In genomic region chr11:100472935-100473295, GRCm38 (mm10) we compare ENCODE assay signal across 8 mouse cellular contexts. TPM values are rescaled to one million over a fixed set of nuclear protein-coding genes. Genes with fewer than 3 reads are reported as not detected.
DNase-seq lines count a peak whose midpoint lies in the region; ATAC-seq and TF ChIP-seq lines count a peak whose summit lies in the region.

No protein-coding gene starts in this region.

- H3K79me2 ChIP-seq in macrophage (ENCODE audit: inconsistent target) = peaks cover 44% of the 10 kb centered on the region

- DNase-seq in frontal cortex, postnatal 36 days (ENCODE audit: low spot score in 2 of 2) = no peak
- no peak for DNase-seq in G1E (ENCODE audit: low spot score)
- DNase-seq in hindbrain, embryonic 10.5 days (ENCODE audit: low spot score) = no peak
- no peak for DNase-seq in adrenal gland, postnatal 10 days
- DNase-seq in right cerebral cortex, postnatal 10 days (ENCODE audit: low spot score in 2 of 2) = no peak
- DNase-seq in urinary bladder, adult 18-20 months (ENCODE audit: low spot score in 2 of 2) = no peak

- peak; percentile 3; the same call in 1 of the 2 replicates for ATAC-seq in frontal cortex, adult (ENCODE audit: low TSS enrichment)
- peak; percentile 40; the same call in 1 of the 2 replicates for ATAC-seq in G1E (ENCODE audit: extremely low read depth, insufficient number of reproducible peaks, low FRiP score, poor library complexity, severe bottlenecking)

- H3K27ac ChIP-seq in hindbrain, embryonic 10.5 days = peak overlapping the region; percentile 96
- no peak overlapping the region for H3K27ac ChIP-seq in macrophage

- peaks cover 47% of the 10 kb centered on the region for H3K4me1 ChIP-seq in G1E (ENCODE audit: insufficient read depth, low read depth, low read length)
- H3K4me1 ChIP-seq in hindbrain, embryonic 10.5 days (replicated peaks) = peaks cover 24% of the 10 kb centered on the region

- 30% methylated on average over 5 of the region's 5 CpGs for WGBS in hindbrain, embryonic 10.5 days
- 46% methylated on average over 5 of the region's 5 CpGs for WGBS in macrophage (ENCODE audit: missing documents)

- H3K27me3 ChIP-seq in G1E (ENCODE audit: insufficient read depth, low read length) = no peaks in the 10 kb centered on the region
- no peaks in the 10 kb centered on the region for H3K27me3 ChIP-seq in hindbrain, embryonic 10.5 days (ENCODE audit: insufficient read depth, poor library complexity, severe bottlenecking)

- H3K4me3 ChIP-seq in G1E (ENCODE audit: low read depth, low read length) (peak overlapping the region; percentile 87), macrophage (ENCODE audit: inconsistent target) (peak overlapping the region; percentile 6; the same call in 1 of the 2 replicates)
- peak overlapping the region; percentile 98 for H3K4me3 ChIP-seq in hindbrain, embryonic 10.5 days

- no peaks in the 10 kb centered on the region for H3K9me3 ChIP-seq in G1E (replicated peaks)
- H3K9me3 ChIP-seq in hindbrain, embryonic 10.5 days = no peaks in the 10 kb centered on the region

- no peak for TF ChIP-seq CTCF in G1E (IDR thresholded peaks at IDR 0.05; ENCODE audit: low read depth, low read length)

- H3K36me3 ChIP-seq in G1E (replicated peaks) (peaks cover 51% of the 10 kb centered on the region), macrophage (ENCODE audit: inconsistent target) (no peaks in the 10 kb centered on the region; the same call in 1 of the 2 replicates)
- H3K36me3 ChIP-seq in hindbrain, embryonic 10.5 days = peaks cover 37% of the 10 kb centered on the region

RNA-seq across cellular contexts. Expression of gene Klhl11, which starts 0.4 kb away (rescaled TPM):
- total RNA-seq in G1E (2014; fragmentation: Nextera tagmentation) (22.4 and 28.3 TPM in 2 replicates), G1E (2017) (23.4 and 27.5 TPM in 2 replicates)
- polyA plus RNA-seq in G1E (2012) (2.9 and 3.4 TPM in 2 replicates), macrophage (2018) (2.1 to 4.8 TPM (median 4.6 TPM) in 3 replicates)
- polyA plus RNA-seq in hindbrain, embryonic 10.5 days (2016; fragmentation: Nextera tagmentation; extraction: Ambion mirVana) = 6.1 and 6.9 TPM in 2 replicates
- total RNA-seq in macrophage (2018; cell fraction: chromatin; rRNA removed) = 10 to 100 TPM in 16 of 26 experiments, 1 to 10 TPM in 10; 4.5 to 22.0 (median 11.2) TPM
- total RNA-seq in macrophage (2018; cell fraction: cytosol; rRNA removed) = 10 to 100 TPM in 19 of 26 experiments, 1 to 10 TPM in 7; 8.3 to 17.1 (median 12.5) TPM
- total RNA-seq in macrophage (2018; cell fraction: nucleus; rRNA removed) = 10 to 100 TPM in 18 of 26 experiments, 1 to 10 TPM in 8; 6.9 to 23.3 (median 12.2) TPM
- total RNA-seq in adrenal gland, postnatal 10 days (2021) = 10 to 100 TPM; 35.0 to 36.3 TPM

RNA-seq across cellular contexts. Expression of gene Klhl10, which starts 31.2 kb away (rescaled TPM):
- total RNA-seq in G1E (2014; fragmentation: Nextera tagmentation) (0.83 and 2.2 TPM in 2 replicates), G1E (2017) (0.23 and 0.98 TPM in 2 replicates)
- polyA plus RNA-seq in G1E (2012) (not detected in 2 replicates), macrophage (2018) (0.07 TPM in 1 of 3 replicates, not detected in the others)
- 0.58 and 0.63 TPM in 2 replicates for polyA plus RNA-seq in hindbrain, embryonic 10.5 days (2016; fragmentation: Nextera tagmentation; extraction: Ambion mirVana)
- total RNA-seq in macrophage (2018; cell fraction: chromatin; rRNA removed) = under 1 TPM in 4 of 26 experiments, not detected in 22; 0.32 to 0.98 (median 0.37) TPM
- total RNA-seq in macrophage (2018; cell fraction: cytosol; rRNA removed) = under 1 TPM in 14 of 26 experiments, not detected in 12; 0.04 to 0.18 (median 0.09) TPM
- total RNA-seq in macrophage (2018; cell fraction: nucleus; rRNA removed) = 1 to 10 TPM in 1 of 26 experiments, under 1 TPM in 8, not detected in 17; 0.31 to 1.1 (median 0.56) TPM
- 1 to 10 TPM in 1 of 2 experiments, under 1 TPM in 1; 0.81 to 2.1 TPM for total RNA-seq in adrenal gland, postnatal 10 days (2021)

RNA-seq across cellular contexts. Expression of gene Nt5c3b, which starts 31.3 kb away (rescaled TPM):
- 13.3 and 18.9 TPM in 2 replicates for total RNA-seq in G1E (2014; fragmentation: Nextera tagmentation)
- total RNA-seq in G1E (2017) = 19.1 and 19.6 TPM in 2 replicates
- 41.2 and 49.0 TPM in 2 replicates for polyA plus RNA-seq in G1E (2012)
- polyA plus RNA-seq in hindbrain, embryonic 10.5 days (2016; fragmentation: Nextera tagmentation; extraction: Ambion mirVana) = 115 and 121 TPM in 2 replicates
- total RNA-seq in macrophage (2018; cell fraction: chromatin; rRNA removed) = 10 to 100 TPM in 9 of 26 experiments, 1 to 10 TPM in 17; 2.1 to 21.4 (median 8.8) TPM
- 10 to 100 TPM in 1 of 26 experiments, 1 to 10 TPM in 25; 4.4 to 10.1 (median 6.6) TPM for total RNA-seq in macrophage (2018; cell fraction: cytosol; rRNA removed)
- 10 to 100 TPM in 3 of 26 experiments, 1 to 10 TPM in 20, under 1 TPM in 3; 0.53 to 17.3 (median 5.1) TPM for total RNA-seq in macrophage (2018; cell fraction: nucleus; rRNA removed)
- polyA plus RNA-seq in macrophage (2018) = 10.7 to 17.3 TPM (median 13.4 TPM) in 3 replicates
- total RNA-seq in adrenal gland, postnatal 10 days (2021) = 10 to 100 TPM; 42.6 to 54.8 TPM

RNA-seq across cellular contexts. Expression of gene Acly, which starts 54.9 kb away (rescaled TPM):
- total RNA-seq in G1E (2014; fragmentation: Nextera tagmentation) = 134 and 139 TPM in 2 replicates
- 205 and 206 TPM in 2 replicates for total RNA-seq in G1E (2017)
- 36.3 and 86.9 TPM in 2 replicates for polyA plus RNA-seq in G1E (2012)
- polyA plus RNA-seq in hindbrain, embryonic 10.5 days (2016; fragmentation: Nextera tagmentation; extraction: Ambion mirVana) = 356 and 388 TPM in 2 replicates
- total RNA-seq in macrophage (2018; cell fraction: chromatin; rRNA removed) = 100 to 1,000 TPM in 17 of 26 experiments, 10 to 100 TPM in 9; 46.4 to 178 (median 118) TPM
- 100 to 1,000 TPM in 7 of 26 experiments, 10 to 100 TPM in 19; 65.0 to 112 (median 90.5) TPM for total RNA-seq in macrophage (2018; cell fraction: cytosol; rRNA removed)
- total RNA-seq in macrophage (2018; cell fraction: nucleus; rRNA removed) = 100 to 1,000 TPM in 3 of 26 experiments, 10 to 100 TPM in 23; 46.9 to 156 (median 84.4) TPM
- polyA plus RNA-seq in macrophage (2018) = 70.4 to 111 TPM (median 89.5 TPM) in 3 replicates
- total RNA-seq in adrenal gland, postnatal 10 days (2021) = 100 to 1,000 TPM; 380 to 552 TPM

RNA-seq across cellular contexts. Expression of gene Fkbp10, which starts 57.4 kb away (rescaled TPM):
- not detected in 2 replicates for total RNA-seq in G1E (2014; fragmentation: Nextera tagmentation)
- 0.55 TPM in 1 of 2 replicates, not detected in the other for total RNA-seq in G1E (2017)
- polyA plus RNA-seq in G1E (2012) = not detected in 2 replicates
- polyA plus RNA-seq in hindbrain, embryonic 10.5 days (2016; fragmentation: Nextera tagmentation; extraction: Ambion mirVana) = 51.0 and 52.0 TPM in 2 replicates
- total RNA-seq in macrophage (2018; cell fraction: chromatin; rRNA removed) = 10 to 100 TPM in 1 of 26 experiments, under 1 TPM in 1, not detected in 24; 0.29 to 29.4 TPM
- under 1 TPM in 2 of 26 experiments, not detected in 24; 0.05 to 0.06 TPM for total RNA-seq in macrophage (2018; cell fraction: cytosol; rRNA removed)
- 1 to 10 TPM in 1 of 26 experiments, not detected in 25; 2.6 TPM for total RNA-seq in macrophage (2018; cell fraction: nucleus; rRNA removed)
- polyA plus RNA-seq in macrophage (2018) = not detected in 3 replicates
- 10 to 100 TPM; 46.5 to 49.1 TPM for total RNA-seq in adrenal gland, postnatal 10 days (2021)

Comparison
In these comparisons a context has a peak if more than half of its experiments do, and no peak if none do; other contexts are left out.
1. H3K4me3 ChIP-seq: peak in every context shown above with its lines; median percentile 98 in hindbrain, embryonic 10.5 days; 87 in G1E; 6 in macrophage.